Mouse (Mus musculus) liver, embryonic 11.5 days (tissue): ENCODE measurements around the gene Aurkb. TPM values are rescaled to one million over a fixed set of nuclear protein-coding genes. Genes with fewer than 3 reads are reported as not detected.

Experiments
- ATAC-seq: fragments of 200-750 bp; cut with Nextera tagmentation; replicated peaks from 2 replicates; pipeline ENCODE4 v1.8.0; 2017; ENCODE audit warnings: moderate number of reproducible peaks, mild to moderate bottlenecking, moderate TSS enrichment, moderate library complexity; ENCODE audit not compliant: low FRiP score
- DNase-seq: peaks from one replicate; pipeline ENCODE4 v3.0.0-alpha.2; 2017; ENCODE audit warnings: low spot score
- H3K27ac ChIP-seq: fragments of 300-500 bp; sonication (generic); 2 replicates; pipeline ENCODE4 v1.5.1; 2014; ENCODE audit warnings: mild to moderate bottlenecking, low read depth, low read length, control low read depth
- H3K27me3 ChIP-seq: fragments of 300-500 bp; sonication (generic); replicated peaks from 2 replicates; pipeline ENCODE4 v1.6.1; 2014; ENCODE audit warnings: low read length, mixed read lengths; ENCODE audit not compliant: control insufficient read depth, insufficient read depth
- H3K36me3 ChIP-seq: fragments of 300-500 bp; sonication (generic); 2 replicates; pipeline ENCODE4 v1.6.1; 2014; ENCODE audit warnings: mild to moderate bottlenecking, low read length, moderate library complexity, mixed read lengths; ENCODE audit not compliant: control insufficient read depth, insufficient read depth
- H3K4me1 ChIP-seq: fragments of 300-500 bp; sonication (generic); replicated peaks from 2 replicates; pipeline ENCODE4 v1.6.1; 2014; ENCODE audit warnings: low read length, mixed read lengths; ENCODE audit not compliant: control insufficient read depth, insufficient read depth
- H3K4me2 ChIP-seq: fragments of 300-500 bp; sonication (generic); 2 replicates; pipeline ENCODE4 v1.6.1; 2014; ENCODE audit warnings: mild to moderate bottlenecking, control low read depth, moderate library complexity
- H3K4me3 ChIP-seq: fragments of 300-500 bp; sonication (generic); 2 replicates; pipeline ENCODE4 v1.5.1; 2014; ENCODE audit warnings: low read depth, low read length, control low read depth
- H3K9ac ChIP-seq: fragments of 300-500 bp; sonication (generic); 2 replicates; pipeline ENCODE4 v1.6.1; 2014; ENCODE audit warnings: low read depth, low read length, control low read depth
- H3K9me3 ChIP-seq: fragments of 300-500 bp; sonication (generic); 2 replicates; pipeline ENCODE4 v1.6.1; 2016; ENCODE audit warnings: low read length, inconsistent platforms, mixed read lengths; ENCODE audit not compliant: control insufficient read depth
- WGBS: fragments of 180-500 bp; shearing (Covaris S2); extraction: QIAGEN DNeasy Blood & Tissue Kit; methylation state at CpG from one replicate; pipeline ENCODE4 v1.1.7; 2014; 5-methylcytosine and 5-hydroxymethylcytosine counted together
- polyA plus RNA-seq: library from polyadenylated mRNA; unstranded; fragments of >200 nt; fragmentation: Nextera tagmentation; extraction: Ambion mirVana; gene quantifications from 2 replicates; pipeline ENCODE4 v1.2.1, GENCODE M21; 2014

Aurkb gene
- polyA plus RNA-seq, 1 experiment from 2014 or later, result 170 TPM

GRCm38 (mm10) chr11:69072234-69072633 is 26.8 kb downstream of the Aurkb start:
- 83% methylated on average over 11 of the region's 11 CpGs for WGBS
- ATAC-seq (no peak), DNase-seq (no peak)
- peaks cover 29% of the 10 kb centered on the region for H3K4me1 ChIP-seq
- H3K27ac ChIP-seq, result no peak overlapping the region; the same call in 1 of the 2 replicates
- H3K9ac ChIP-seq, result peak overlapping the region; percentile 27; the same call in 1 of the 2 replicates
- H3K4me2 ChIP-seq, result peak overlapping the region; percentile 90
- no peaks in the 10 kb centered on the region for H3K9me3 ChIP-seq
- no peaks in the 10 kb centered on the region for H3K27me3 ChIP-seq
- H3K36me3 ChIP-seq, result no peaks in the 10 kb centered on the region
- H3K4me3 ChIP-seq, result peak overlapping the region; percentile 33; the same call in 1 of the 2 replicates

- Histone ChIP-seq H3K4me3 (peak overlapping the region; percentile 33), H3K4me2 (peak overlapping the region; percentile 90), H3K27ac (peak overlapping the region; percentile 95), H3K9me3 (no peaks in the 10 kb centered on the region), H3K4me1 (peaks cover 25% of the 10 kb centered on the region), H3K9ac (peak overlapping the region; percentile 67), H3K36me3 (no peaks in the 10 kb centered on the region), H3K27me3 (no peaks in the 10 kb centered on the region)
- ATAC-seq (no peak), DNase-seq (no peak)
- 18% methylated on average over 9 of the region's 9 CpGs for WGBS
Measured at GRCm38 (mm10) chr11:69072666-69073064, 27.2 kb downstream of the Aurkb start.

GRCm38 (mm10) chr11:69073065-69073888 is 27.8 kb downstream of the Aurkb start:
- peak; percentile 70 for DNase-seq
- peak overlapping the region; percentile 90 for H3K4me2 ChIP-seq
- H3K36me3 ChIP-seq, result no peaks in the 10 kb centered on the region
- peak overlapping the region; percentile 67 for H3K9ac ChIP-seq
- H3K4me3 ChIP-seq, result peak overlapping the region; percentile 33
- no peaks in the 10 kb centered on the region for H3K9me3 ChIP-seq
- no peaks in the 10 kb centered on the region for H3K27me3 ChIP-seq
- peaks cover 24% of the 10 kb centered on the region for H3K4me1 ChIP-seq
- ATAC-seq, result peak; percentile 81
- under 1% methylated on average over 14 of the region's 14 CpGs for WGBS
- peak overlapping the region; percentile 95 for H3K27ac ChIP-seq

- Histone ChIP-seq H3K27ac (peak overlapping the region; percentile 95), H3K4me2 (peak overlapping the region; percentile 27; the same call in 1 of the 2 replicates), H3K4me3 (no peak overlapping the region), H3K4me1 (peaks cover 24% of the 10 kb centered on the region), H3K9me3 (no peaks in the 10 kb centered on the region), H3K9ac (no peak overlapping the region; the same call in 1 of the 2 replicates), H3K36me3 (no peaks in the 10 kb centered on the region), H3K27me3 (no peaks in the 10 kb centered on the region)
- WGBS, result 40% methylated on average over 6 of the region's 6 CpGs
- no peak for ATAC-seq
- no peak for DNase-seq
Measured at GRCm38 (mm10) chr11:69073951-69074775, 28.7 kb downstream of the Aurkb start.

- ATAC-seq (no peak), DNase-seq (no peak)
- no peak overlapping the region for H3K4me2 ChIP-seq
- H3K4me1 ChIP-seq, result peaks cover 22% of the 10 kb centered on the region
- WGBS, result 37% methylated on average over 2 of the region's 2 CpGs
- H3K27me3 ChIP-seq, result no peaks in the 10 kb centered on the region
- no peaks in the 10 kb centered on the region for H3K9me3 ChIP-seq
- H3K36me3 ChIP-seq, result no peaks in the 10 kb centered on the region
- H3K4me3 ChIP-seq, result no peak overlapping the region
- no peak overlapping the region for H3K9ac ChIP-seq
- peak overlapping the region; percentile 95; the same call in 1 of the 2 replicates for H3K27ac ChIP-seq
Measured at GRCm38 (mm10) chr11:69074776-69075069, 29.3 kb downstream of the Aurkb start.

GRCm38 (mm10) chr11:69075764-69076479 is 30.5 kb downstream of the Aurkb start:
- Histone ChIP-seq H3K4me3 (no peak overlapping the region), H3K9ac (no peak overlapping the region), H3K27me3 (no peaks in the 10 kb centered on the region), H3K36me3 (no peaks in the 10 kb centered on the region), H3K4me1 (peaks cover 22% of the 10 kb centered on the region), H3K27ac (no peak overlapping the region), H3K4me2 (peak overlapping the region; percentile 21; the same call in 1 of the 2 replicates), H3K9me3 (no peaks in the 10 kb centered on the region)
- 39% methylated on average over 8 of the region's 9 CpGs for WGBS
- no peak for ATAC-seq
- DNase-seq, result no peak

GRCm38 (mm10) chr11:69076572-69076971 is 31.1 kb downstream of the Aurkb start:
- ATAC-seq (no peak), DNase-seq (no peak)
- no peak overlapping the region for H3K4me3 ChIP-seq
- WGBS, result 81% methylated on average over 5 of the region's 5 CpGs
- H3K9ac ChIP-seq, result no peak overlapping the region
- no peaks in the 10 kb centered on the region for H3K36me3 ChIP-seq
- no peak overlapping the region for H3K27ac ChIP-seq
- H3K4me2 ChIP-seq, result no peak overlapping the region
- H3K9me3 ChIP-seq, result no peaks in the 10 kb centered on the region
- H3K27me3 ChIP-seq, result no peaks in the 10 kb centered on the region
- peaks cover 16% of the 10 kb centered on the region for H3K4me1 ChIP-seq

GRCm38 (mm10) chr11:69077316-69077715 is 31.9 kb downstream of the Aurkb start:
- no peak for DNase-seq
- Histone ChIP-seq H3K9ac (no peak overlapping the region), H3K27ac (no peak overlapping the region), H3K4me1 (peaks cover 12% of the 10 kb centered on the region), H3K36me3 (no peaks in the 10 kb centered on the region), H3K9me3 (no peaks in the 10 kb centered on the region), H3K4me2 (no peak overlapping the region), H3K4me3 (no peak overlapping the region), H3K27me3 (no peaks in the 10 kb centered on the region)
- no peak for ATAC-seq
- 80% methylated on average over 9 of the region's 9 CpGs for WGBS
